Mouse (Mus musculus) adrenal gland, adult 18-20 months (tissue): ENCODE measurements around the gene Cops7b. TPM values are rescaled to one million over a fixed set of nuclear protein-coding genes. Genes with fewer than 3 reads are reported as not detected.

Experiments
- DNase-seq, 2 experiments: peaks; one replicate each; pipeline ENCODE4 v3.0.0; 2021 to 2022; ENCODE audit warnings: low spot score in 2 of 2
- microRNA-seq, 2 experiments: library from miRNA; unstranded; fragments of <30 nt; microRNA quantifications; one replicate each; pipeline ENCODE4 v1.2.0; 2021; ENCODE audit warnings: borderline number of aligned reads in 2 of 2
- total RNA-seq, 2 experiments: library from RNA; stranded (reverse); gene quantifications; 1 replicate in 1 of 2; 2 replicates in 1 of 2; pipeline ENCODE4 v1.2.3; 2021

The Cops7b gene
- total RNA-seq, 2 experiments from 2014 or later, result 9.9 to 12.6 TPM

DNA sequence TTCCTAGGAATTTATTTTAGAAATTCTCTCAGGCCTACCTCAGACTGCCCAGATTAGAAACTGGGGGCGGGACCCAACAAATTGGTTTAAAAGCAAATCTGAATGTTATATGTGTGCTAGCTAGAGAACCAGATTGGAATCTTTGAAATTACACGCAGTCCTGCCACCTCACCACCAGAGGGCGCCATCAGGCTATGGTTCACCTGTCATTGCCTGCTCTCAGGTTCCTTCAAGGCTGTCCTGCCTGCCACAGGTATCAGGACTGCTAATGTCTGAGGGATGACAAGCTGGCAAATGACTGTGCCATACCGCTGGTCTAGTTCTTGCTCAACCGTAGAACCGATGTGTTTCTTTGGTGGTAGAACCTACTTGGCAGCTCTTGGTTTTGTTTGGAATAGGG lies 67.6 kb downstream of the Cops7b start:
- DNase-seq, result peak; percentile 70 to 77

DNA sequence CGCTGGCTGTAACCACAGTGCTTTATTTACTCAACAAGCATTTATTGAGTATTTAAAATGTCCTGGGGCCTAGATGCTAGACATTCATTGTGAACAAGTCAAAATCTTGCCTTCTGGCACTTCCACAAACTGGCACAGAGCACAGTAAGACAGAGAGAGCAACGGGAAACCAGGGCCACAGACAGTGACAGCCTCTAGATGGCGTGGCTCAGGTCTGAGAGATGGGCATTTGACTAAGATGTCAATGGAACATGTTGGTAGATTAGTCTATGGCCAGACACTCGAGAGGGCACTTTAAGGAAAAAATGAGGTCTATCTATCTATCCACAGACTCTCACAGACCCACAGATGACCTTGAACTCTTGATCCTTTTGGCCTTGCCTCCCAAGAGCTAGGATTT lies 70.0 kb downstream of the Cops7b start:
- DNase-seq, result no peak

DNA sequence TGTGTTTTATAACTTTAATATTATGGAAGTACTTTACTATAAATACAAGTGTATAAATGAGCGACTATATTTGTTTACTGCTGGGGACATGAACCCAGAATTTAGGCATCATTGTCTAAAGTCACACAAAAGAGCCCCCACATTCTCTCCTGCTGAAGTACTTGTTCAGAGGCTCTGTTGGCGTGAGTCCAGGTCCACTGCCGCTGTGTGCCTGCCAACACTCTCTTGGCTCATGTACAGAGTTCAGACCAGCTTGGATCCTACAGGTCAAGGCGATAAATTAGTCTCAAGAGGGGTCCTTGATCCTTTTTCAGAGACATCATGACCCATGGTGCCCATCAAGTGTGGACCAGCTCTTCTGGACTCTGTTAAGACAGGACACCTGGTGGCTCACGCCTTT lies 74.4 kb downstream of the Cops7b start:
- DNase-seq, result no peak

Small RNAs within 50 kb of the gene (microRNA-seq; reads per million reads assigned to microRNA genes)
- gene Gm22955, result 0 reads per million in 2 experiments

Other genes with a start within 250 kb of the Cops7b start
- gene Ncl, start 223.5 kb upstream of the Cops7b start, total RNA-seq, result 100 to 1,000 TPM; 158 to 212 TPM
- not detected for gene Nmur1, start 156.7 kb upstream of the Cops7b start, total RNA-seq
- not detected for gene Tex44, start 156.6 kb upstream of the Cops7b start, total RNA-seq
- gene Ptma, start 56.2 kb upstream of the Cops7b start, total RNA-seq, result 100 to 1,000 TPM; 463 to 486 TPM
- gene Pde6d, start 275 bp upstream of the Cops7b start, total RNA-seq, result 10 to 100 TPM; 25.3 to 26.0 TPM
- gene Nppc, start 87.7 kb downstream of the Cops7b start, total RNA-seq, result under 1 TPM in 1 of 2 experiments, not detected in 1; 0.40 TPM
- gene Dis3l2, start 120.9 kb downstream of the Cops7b start, total RNA-seq, result 10 to 100 TPM; 12.5 to 14.2 TPM